Mouse (Mus musculus) brown adipose tissue, adult 24 weeks (tissue): Measurements from ENCODE around the gene Medag. TPM values are rescaled to one million over a fixed set of nuclear protein-coding genes. Genes with fewer than 3 reads are reported as not detected.

Experiments
- H3K27ac ChIP-seq: fragments of 200-500 bp; replicated peaks from 2 replicates; pipeline ENCODE4 v1.5.1; 2012; ENCODE audit warnings: low read depth, mild to moderate bottlenecking, low read length
- H3K4me1 ChIP-seq: fragments of 200-500 bp; 2 replicates; pipeline ENCODE4 v1.6.1; 2012; ENCODE audit warnings: low read length, mixed read lengths; ENCODE audit not compliant: control insufficient read depth, insufficient read depth, insufficient read length
- H3K4me3 ChIP-seq: fragments of 200-500 bp; 2 replicates; pipeline ENCODE4 v1.5.1; 2012; ENCODE audit warnings: low read depth, mild to moderate bottlenecking, low read length, moderate library complexity; ENCODE audit not compliant: insufficient read depth
- polyA plus RNA-seq: library from polyadenylated mRNA; stranded (reverse); fragments of >200 nt; gene quantifications from 2 replicates; pipeline ENCODE4 v1.2.4, GENCODE M21; 2012; ENCODE audit not compliant: missing spikeins, insufficient read depth, insufficient read length

The Medag gene
- polyA plus RNA-seq, 1 experiment = 12.4 TPM

DNA sequence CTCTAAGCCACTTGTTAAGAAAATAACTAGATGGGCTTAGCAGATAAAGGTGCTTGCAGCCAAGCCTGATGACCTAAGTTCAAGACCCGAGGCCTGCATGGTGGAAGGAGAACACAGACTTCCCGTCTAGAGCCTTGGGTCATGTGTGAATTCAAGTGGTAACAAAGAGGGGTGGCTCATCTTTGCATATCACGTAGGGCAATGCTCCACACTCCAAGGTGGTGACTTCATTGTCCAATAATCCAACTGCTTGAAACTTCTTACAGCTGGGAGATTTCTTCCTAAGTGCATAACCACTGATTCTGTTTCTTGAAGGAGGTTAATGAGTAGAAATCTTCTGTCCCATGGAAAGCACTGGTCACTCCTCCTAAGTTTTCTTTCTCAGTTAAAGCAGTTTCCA is 50.5 kb downstream of the Medag start:
- no peak overlapping the region for H3K4me3 ChIP-seq
- H3K27ac ChIP-seq = no peak overlapping the region
- H3K4me1 ChIP-seq = no peaks in the 10 kb centered on the region

DNA sequence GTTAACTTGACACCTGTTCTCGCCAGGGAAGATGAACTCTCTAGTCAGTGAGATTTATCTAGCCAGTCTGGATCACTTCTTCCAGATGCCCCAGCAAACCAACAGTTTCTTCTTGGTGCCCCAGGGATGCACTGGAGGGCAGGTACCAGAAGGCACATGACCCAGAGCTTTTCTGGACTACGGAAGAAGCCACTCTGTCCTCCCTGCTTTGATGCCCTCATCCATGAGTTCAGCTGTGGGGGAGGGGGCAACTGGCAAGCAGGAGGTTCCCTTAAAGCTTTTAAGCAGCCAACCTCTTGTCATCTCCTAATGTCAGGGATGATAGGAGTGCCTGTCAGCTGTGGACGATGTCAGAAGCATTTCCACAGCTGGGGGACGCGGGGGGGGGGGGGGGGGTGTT is 53.8 kb downstream of the Medag start:
- no peak overlapping the region for H3K4me3 ChIP-seq
- H3K4me1 ChIP-seq = no peaks in the 10 kb centered on the region
- H3K27ac ChIP-seq = no peak overlapping the region

DNA sequence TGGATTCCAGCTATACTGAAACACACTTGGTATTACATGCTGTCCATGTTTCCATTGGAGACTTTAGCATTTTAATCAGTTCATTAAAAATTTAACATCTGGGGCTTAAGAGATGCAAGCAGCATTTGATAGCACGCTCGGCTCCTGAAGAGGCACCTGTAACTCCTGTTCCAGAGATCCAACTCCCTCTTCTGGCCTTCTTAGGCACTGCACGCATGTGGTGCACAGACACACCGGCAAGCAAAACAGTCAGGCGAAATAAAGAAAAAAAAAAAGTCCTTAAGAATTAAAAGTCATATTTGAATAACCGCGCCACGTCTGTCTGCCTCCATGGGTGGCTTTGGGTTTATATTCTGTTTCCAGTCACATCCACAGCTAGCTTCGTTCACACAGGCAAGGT is 62.6 kb downstream of the Medag start:
- no peak overlapping the region for H3K4me3 ChIP-seq
- H3K27ac ChIP-seq = no peak overlapping the region
- H3K4me1 ChIP-seq = no peaks in the 10 kb centered on the region

DNA sequence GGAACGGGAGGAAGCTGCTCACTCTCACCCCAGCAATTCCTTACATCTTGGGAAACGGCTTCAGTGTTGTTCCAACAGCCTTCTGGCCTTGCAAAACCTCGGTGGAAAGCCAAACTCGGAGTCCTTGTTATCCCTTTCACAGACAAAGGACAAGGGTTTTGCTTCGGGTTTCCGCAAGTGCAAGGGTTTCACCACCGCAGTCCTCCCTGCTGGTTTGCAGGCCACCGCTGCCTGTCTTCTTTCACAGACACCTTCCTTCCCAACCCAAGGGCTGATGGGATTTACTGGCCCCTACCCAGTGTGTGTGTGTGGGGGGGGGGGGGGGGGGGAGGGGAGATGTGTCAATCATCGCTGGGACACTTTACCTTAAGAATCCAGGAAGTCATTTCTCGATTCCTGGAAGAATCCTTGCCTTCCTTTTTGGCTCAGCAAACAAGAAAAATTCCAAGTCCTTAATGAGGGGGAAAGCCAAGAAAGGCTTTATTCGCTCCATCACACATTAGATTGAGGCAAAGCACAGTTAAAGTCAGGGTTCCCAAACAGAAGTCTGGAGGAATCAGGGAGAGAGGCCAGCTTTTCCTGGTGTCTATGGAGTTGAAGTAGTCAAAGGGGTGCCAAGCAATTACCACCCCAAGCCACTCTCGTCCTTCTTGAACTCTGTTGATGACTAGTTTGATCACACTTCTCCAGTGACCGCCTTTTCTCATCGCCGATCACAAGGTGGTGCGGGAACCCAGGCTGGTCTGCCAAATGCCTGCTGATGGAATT is 63.3 kb downstream of the Medag start:
- H3K4me3 ChIP-seq = no peak overlapping the region
- no peak overlapping the region for H3K27ac ChIP-seq
- no peaks in the 10 kb centered on the region for H3K4me1 ChIP-seq

Other genes starting within 250 kb of the Medag start
- gene Uspl1, start 227.4 kb upstream of the Medag start, polyA plus RNA-seq = 12.2 and 20.9 TPM in 2 replicates
- gene Hmgb1, start 227.3 kb upstream of the Medag start, polyA plus RNA-seq = 51.1 and 59.6 TPM in 2 replicates
- 9.8 and 12.4 TPM in 2 replicates for gene Alox5ap, start 147.0 kb upstream of the Medag start, polyA plus RNA-seq
- gene Tex26, start 27.9 kb downstream of the Medag start, polyA plus RNA-seq = not detected in 2 replicates
- gene Wdr95, start 116.9 kb downstream of the Medag start, polyA plus RNA-seq = not detected in 2 replicates
- 40.2 and 143 TPM in 2 replicates for gene Hsph1, start 224.6 kb downstream of the Medag start, polyA plus RNA-seq